Mouse (Mus musculus) embryonic facial prominence, embryonic 13.5 days (tissue): Measurements from ENCODE around the gene Snapc4. TPM values are rescaled to one million over a fixed set of nuclear protein-coding genes. Genes with fewer than 3 reads are reported as not detected.
A peak's percentile ranks its signal among the peaks of the same experiment; 100 is the strongest.

Experiments used
- ATAC-seq: fragments of 200-750 bp; cut with Nextera tagmentation; 2 replicates; pipeline ENCODE4 v1.8.0; 2017; ENCODE audit warnings: low read depth; ENCODE audit not compliant: insufficient number of reproducible peaks, insufficient read depth, low FRiP score, low TSS enrichment
- H3K27ac ChIP-seq: fragments of 300-500 bp; sonication (generic); 2 replicates; pipeline ENCODE4 v1.5.1; 2015; ENCODE audit warnings: moderate library complexity, mild to moderate bottlenecking, inconsistent platforms
- H3K27me3 ChIP-seq: fragments of 300-500 bp; sonication (generic); 2 replicates; pipeline ENCODE4 v1.6.1; 2015; ENCODE audit warnings: mild to moderate bottlenecking, inconsistent platforms
- H3K36me3 ChIP-seq: fragments of 300-500 bp; sonication (generic); 2 replicates; pipeline ENCODE4 v1.6.1; 2015; ENCODE audit warnings: mild to moderate bottlenecking, inconsistent platforms
- H3K4me1 ChIP-seq: fragments of 300-500 bp; sonication (generic); 2 replicates; pipeline ENCODE4 v1.6.1; 2015; ENCODE audit warnings: inconsistent platforms
- H3K4me2 ChIP-seq: fragments of 300-500 bp; sonication (generic); 2 replicates; pipeline ENCODE4 v1.6.1; 2015; ENCODE audit warnings: moderate library complexity, mild to moderate bottlenecking, inconsistent platforms
- H3K4me3 ChIP-seq: fragments of 300-500 bp; sonication (generic); 2 replicates; pipeline ENCODE4 v1.5.1; 2015; ENCODE audit warnings: mild to moderate bottlenecking, inconsistent platforms
- H3K9ac ChIP-seq: fragments of 300-500 bp; sonication (generic); 2 replicates; pipeline ENCODE4 v1.6.1; 2015; ENCODE audit warnings: mild to moderate bottlenecking, inconsistent platforms
- H3K9me3 ChIP-seq: fragments of 300-500 bp; sonication (generic); 2 replicates; pipeline ENCODE4 v1.6.1; 2016; ENCODE audit warnings: inconsistent platforms
- WGBS: fragments of 180-500 bp; shearing (Covaris S2); methylation state at CpG from one replicate; pipeline ENCODE4 v1.1.7; 2015; ENCODE audit warnings: mixed read lengths; 5-methylcytosine and 5-hydroxymethylcytosine counted together
- polyA plus RNA-seq: library from polyadenylated mRNA; unstranded; fragments of >200 nt; fragmentation: Nextera tagmentation; extraction: Ambion mirVana; gene quantifications from 2 replicates; pipeline ENCODE4 v1.2.1, GENCODE M21; 2015

Snapc4 gene
- polyA plus RNA-seq, 1 experiment from 2014 or later: 38.9 TPM

DNA sequence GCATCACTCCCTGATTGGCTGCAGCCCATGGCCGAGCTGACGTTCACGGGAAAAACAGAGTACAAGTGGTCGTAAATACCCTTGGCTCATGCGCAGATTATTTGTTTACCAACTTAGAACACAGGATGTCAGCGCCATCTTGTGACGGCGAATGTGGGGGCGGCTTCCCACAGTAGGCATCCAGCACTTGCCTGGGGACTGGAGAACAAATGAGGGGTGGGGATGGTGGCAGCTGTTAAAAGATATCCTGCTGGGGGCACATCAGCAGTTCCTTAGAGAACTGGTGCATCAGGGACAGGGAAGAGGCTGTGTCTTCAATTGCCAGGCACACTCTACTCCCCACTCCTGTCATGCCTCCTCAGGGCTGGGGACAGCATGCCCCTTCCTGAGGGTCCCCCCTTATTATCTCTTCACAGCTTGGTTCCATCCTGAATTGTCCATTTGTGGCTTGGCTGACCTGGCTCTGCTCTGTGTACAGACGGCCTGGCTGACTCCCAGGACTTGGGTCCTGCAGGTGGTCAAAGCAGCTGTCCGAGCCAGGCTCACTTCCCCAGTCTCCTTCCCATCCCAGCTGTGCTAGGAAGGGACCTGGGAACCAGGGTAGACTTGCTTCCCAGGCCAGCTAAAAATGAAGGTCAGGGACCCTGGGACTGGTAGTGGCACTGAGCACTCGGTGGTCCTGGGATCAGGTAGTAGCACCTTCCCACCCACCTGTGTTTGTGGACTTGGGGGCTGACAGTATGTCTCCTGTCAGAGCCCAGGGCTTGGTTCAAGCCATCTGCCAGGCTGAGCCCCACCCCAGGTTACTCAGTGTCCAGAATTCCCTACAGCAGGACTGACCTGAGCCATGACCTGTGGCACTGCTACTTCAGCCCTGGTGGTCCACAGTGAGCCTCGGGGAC, 41.9 kb downstream of the Snapc4 start:
- no peaks in the 10 kb centered on the region for H3K27me3 ChIP-seq
- H3K4me2 ChIP-seq: no peak overlapping the region
- no peaks in the 10 kb centered on the region for H3K9me3 ChIP-seq
- WGBS: 88% methylated on average over 9 of the region's 13 CpGs
- H3K4me3 ChIP-seq: no peak overlapping the region
- H3K9ac ChIP-seq: no peak overlapping the region
- H3K36me3 ChIP-seq: peaks cover 52% of the 10 kb centered on the region
- no peak for ATAC-seq
- H3K4me1 ChIP-seq: no peaks in the 10 kb centered on the region
- no peak overlapping the region for H3K27ac ChIP-seq

DNA sequence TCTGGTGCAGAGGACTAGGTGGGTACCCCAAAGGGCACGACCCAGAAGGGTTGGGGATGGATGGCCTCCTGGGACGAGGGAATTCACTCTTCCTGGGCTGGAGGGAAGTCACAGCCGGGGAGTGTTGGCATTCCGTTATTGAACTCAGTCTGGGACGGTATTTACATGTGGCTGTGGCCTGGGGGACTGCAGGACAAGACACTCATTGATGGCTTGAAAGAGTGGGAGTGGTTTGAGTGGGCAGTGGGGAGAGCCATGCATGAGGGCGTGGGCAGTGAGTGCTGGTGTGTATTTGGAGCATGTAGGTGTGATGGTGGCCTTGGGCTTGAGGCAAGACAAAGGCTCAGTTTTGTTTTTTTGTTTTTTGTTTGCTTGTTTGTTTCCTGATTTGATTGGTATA, 49.8 kb downstream of the Snapc4 start:
- WGBS: 37% methylated on average over 6 of the region's 6 CpGs
- H3K4me2 ChIP-seq: no peak overlapping the region
- H3K9me3 ChIP-seq: no peaks in the 10 kb centered on the region
- H3K36me3 ChIP-seq: peaks cover 64% of the 10 kb centered on the region
- ATAC-seq: no peak
- no peaks in the 10 kb centered on the region for H3K27me3 ChIP-seq
- H3K27ac ChIP-seq: no peak overlapping the region; the same call in 1 of the 2 replicates
- peak overlapping the region; percentile 21; the same call in 1 of the 2 replicates for H3K9ac ChIP-seq
- no peak overlapping the region for H3K4me3 ChIP-seq
- no peaks in the 10 kb centered on the region for H3K4me1 ChIP-seq

DNA sequence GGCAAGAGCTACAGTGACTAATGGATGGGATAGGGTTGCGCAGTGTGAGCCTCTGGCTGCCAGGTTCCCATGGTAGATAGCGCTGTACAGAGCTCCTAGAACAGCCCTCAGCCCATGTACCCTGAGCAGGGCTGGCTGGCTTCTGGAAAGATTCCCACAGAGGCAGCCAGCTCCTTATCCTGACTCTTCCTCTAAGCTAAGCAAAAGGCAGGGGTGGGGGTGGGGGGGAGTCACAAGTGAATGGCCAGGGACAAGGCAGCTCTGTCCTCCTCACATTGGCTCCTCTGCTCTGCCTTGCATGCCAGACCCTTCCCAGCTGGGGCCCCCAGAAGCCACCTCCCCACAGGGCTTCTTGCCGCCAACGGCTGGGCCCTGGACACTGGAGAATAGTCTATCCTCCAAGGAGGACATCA, 50.4 kb downstream of the Snapc4 start:
- 72% methylated on average over 4 of the region's 4 CpGs for WGBS
- H3K9me3 ChIP-seq: no peaks in the 10 kb centered on the region
- peak overlapping the region; percentile 21; the same call in 1 of the 2 replicates for H3K9ac ChIP-seq
- no peak overlapping the region for H3K4me3 ChIP-seq
- ATAC-seq: no peak
- peaks cover 70% of the 10 kb centered on the region for H3K36me3 ChIP-seq
- H3K4me1 ChIP-seq: no peaks in the 10 kb centered on the region
- H3K27me3 ChIP-seq: no peaks in the 10 kb centered on the region
- 0 out of 2 replicates have a peak overlapping the region, but pooled peaks have one; percentile 4 for H3K27ac ChIP-seq
- no peak overlapping the region for H3K4me2 ChIP-seq

DNA sequence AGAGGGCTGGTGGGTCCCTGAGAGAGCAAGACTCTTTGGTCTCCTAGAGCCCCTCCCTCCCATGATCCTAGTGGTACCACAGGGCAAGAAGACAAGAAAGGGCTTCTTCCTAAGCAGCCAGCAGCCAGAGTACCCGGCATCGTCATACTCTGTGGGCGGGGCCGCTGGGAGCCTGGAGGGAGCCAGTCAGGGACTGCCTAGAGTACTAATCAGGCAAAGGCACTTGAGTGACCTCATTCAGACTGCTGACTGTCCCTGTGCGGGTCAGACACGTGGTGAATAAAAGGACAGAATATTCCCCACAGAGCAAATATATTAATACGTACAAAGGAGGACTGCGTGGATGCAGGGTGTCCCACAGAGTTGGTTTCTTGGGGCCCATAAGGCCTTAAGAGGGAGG, 51.1 kb downstream of the Snapc4 start:
- 48% methylated on average over 8 of the region's 8 CpGs for WGBS
- Histone ChIP-seq H3K4me3 (no peak overlapping the region), H3K27ac (0 out of 2 replicates have a peak overlapping the region, but pooled peaks have one; percentile 4), H3K9ac (no peak overlapping the region), H3K36me3 (peaks cover 77% of the 10 kb centered on the region), H3K27me3 (no peaks in the 10 kb centered on the region), H3K4me2 (no peak overlapping the region), H3K9me3 (no peaks in the 10 kb centered on the region), H3K4me1 (no peaks in the 10 kb centered on the region)
- no peak for ATAC-seq

DNA sequence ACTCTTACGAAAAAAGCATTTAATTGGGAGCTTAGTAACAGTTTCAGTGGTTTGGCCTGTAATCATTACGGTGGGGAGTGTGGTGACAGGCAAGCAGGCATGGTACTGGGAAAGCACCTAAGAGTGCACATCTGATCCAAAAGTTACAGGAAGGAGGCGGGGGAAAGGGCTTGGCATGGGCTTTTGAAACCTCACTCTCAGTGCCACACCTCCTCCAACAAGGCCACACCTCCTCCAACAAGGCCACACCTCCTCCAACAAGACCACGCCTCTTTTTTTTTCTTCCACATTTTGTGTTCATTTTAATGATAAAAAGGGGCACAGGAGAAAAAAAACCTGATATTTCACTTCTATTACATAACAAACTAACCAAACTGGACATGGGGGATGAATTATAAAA, 52.6 kb downstream of the Snapc4 start:
- Histone ChIP-seq H3K27ac (no peak overlapping the region), H3K9me3 (no peaks in the 10 kb centered on the region), H3K4me3 (no peak overlapping the region), H3K4me2 (no peak overlapping the region), H3K36me3 (peaks cover 90% of the 10 kb centered on the region), H3K9ac (no peak overlapping the region), H3K27me3 (no peaks in the 10 kb centered on the region), H3K4me1 (no peaks in the 10 kb centered on the region)
- ATAC-seq: no peak
- WGBS: 91% methylated on average over 4 of the region's 4 CpGs

DNA sequence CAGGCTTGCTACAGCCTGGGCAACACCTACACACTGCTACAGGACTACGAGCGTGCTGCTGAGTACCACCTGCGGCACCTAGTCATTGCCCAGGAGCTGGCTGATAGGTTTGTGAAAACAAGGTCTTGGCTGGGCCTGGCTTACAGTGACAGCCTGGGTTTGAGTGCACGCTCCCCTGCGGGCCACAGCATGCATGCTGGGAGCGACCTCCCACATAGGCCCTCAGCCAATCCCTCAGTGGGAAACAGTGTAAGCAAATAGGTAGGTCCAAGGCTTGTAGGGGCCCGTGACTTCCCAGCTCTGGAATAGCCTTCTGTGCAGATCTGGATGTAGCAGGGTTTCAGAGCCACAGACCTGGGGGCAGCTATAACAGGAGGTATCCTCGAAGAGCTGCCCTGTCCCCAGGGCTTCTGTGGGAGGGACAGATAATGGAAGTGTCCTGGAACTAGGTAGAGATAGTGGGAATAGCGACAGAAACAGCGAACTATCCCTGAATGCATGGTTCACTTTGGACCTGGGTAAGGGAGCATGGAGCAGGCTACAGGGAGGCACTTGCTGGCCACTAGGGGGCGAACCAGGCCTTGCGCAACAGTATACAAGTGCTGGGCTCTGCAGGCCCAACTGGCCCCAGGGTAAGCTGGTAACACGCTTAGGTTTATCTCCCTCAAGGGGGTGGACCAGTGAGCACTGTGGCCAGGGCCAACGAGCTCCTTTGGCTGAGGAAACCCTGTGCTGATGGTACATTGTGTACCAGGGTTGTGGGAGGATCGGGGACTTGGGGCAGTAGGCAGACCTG, 54.9 kb downstream of the Snapc4 start:
- no peak overlapping the region for H3K4me2 ChIP-seq
- H3K27ac ChIP-seq: no peak overlapping the region
- no peaks in the 10 kb centered on the region for H3K4me1 ChIP-seq
- H3K27me3 ChIP-seq: no peaks in the 10 kb centered on the region
- ATAC-seq: peak; percentile 57; the same call in 1 of the 2 replicates
- H3K9me3 ChIP-seq: no peaks in the 10 kb centered on the region
- peaks cover 82% of the 10 kb centered on the region for H3K36me3 ChIP-seq
- H3K9ac ChIP-seq: 0 out of 2 replicates have a peak overlapping the region, but pooled peaks have one; percentile 32
- WGBS: 63% methylated on average over 15 of the region's 15 CpGs
- H3K4me3 ChIP-seq: no peak overlapping the region

DNA sequence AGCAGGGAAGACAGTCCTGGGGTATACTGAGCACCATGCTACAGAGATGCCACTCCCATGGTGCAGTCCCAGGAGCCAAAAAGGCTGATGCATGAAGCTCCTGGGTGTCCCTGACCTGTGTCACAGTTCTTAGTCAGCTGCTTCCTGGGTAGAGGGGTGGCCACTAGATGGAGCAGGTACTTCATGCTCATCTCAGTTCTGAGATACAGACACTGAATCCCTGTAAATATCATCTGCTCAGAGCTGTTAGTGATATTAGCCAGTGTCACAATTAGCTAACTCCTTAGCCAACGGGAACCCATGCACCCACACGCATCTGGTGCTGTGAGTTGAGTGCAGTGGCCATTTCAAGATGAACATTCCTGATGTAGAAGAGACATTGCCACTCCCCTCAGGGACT, 55.5 kb downstream of the Snapc4 start:
- no peak for ATAC-seq
- no peak overlapping the region for H3K9ac ChIP-seq
- H3K4me2 ChIP-seq: no peak overlapping the region
- H3K4me3 ChIP-seq: no peak overlapping the region
- 81% methylated on average over 2 of the region's 2 CpGs for WGBS
- 0 out of 2 replicates have a peak, but pooled peaks cover under 1% of the 10 kb centered on the region for H3K4me1 ChIP-seq
- H3K27me3 ChIP-seq: no peaks in the 10 kb centered on the region
- peaks cover 76% of the 10 kb centered on the region for H3K36me3 ChIP-seq
- H3K9me3 ChIP-seq: no peaks in the 10 kb centered on the region
- no peak overlapping the region for H3K27ac ChIP-seq

DNA sequence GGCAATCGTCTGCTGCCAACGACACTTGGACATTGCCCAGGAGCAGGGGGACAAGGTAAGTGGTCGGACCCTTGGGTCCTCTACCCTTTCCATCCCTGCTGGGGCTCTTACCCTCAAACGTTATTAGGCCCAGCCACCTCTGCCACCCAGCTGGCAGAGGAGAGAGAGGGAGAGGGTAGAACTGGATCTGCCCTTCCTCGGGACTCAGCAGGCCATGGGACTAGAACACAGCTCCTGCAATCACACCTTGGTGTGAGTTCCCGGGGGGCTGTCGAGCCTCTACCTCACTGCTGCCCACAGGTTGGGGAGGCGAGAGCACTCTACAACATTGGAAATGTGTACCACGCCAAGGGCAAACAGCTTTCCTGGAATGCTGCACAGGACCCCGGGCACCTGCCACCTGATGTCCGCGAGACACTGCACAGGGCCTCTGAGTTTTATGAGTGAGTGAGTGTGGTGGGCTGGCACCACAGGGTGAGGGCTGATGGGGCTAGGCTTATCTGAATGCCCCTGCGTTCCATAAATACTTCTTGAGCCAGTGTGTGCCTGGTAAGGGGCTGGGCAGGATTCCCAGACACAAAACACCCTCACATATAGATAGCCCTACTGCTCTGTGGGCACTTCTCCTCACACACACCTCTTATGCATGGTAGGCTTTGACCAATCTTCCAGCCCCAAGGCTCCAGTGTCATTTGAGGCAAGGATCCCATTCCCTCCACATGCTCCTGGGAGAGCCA, 56.7 kb downstream of the Snapc4 start:
- H3K27ac ChIP-seq: no peak overlapping the region
- H3K27me3 ChIP-seq: no peaks in the 10 kb centered on the region
- no peaks in the 10 kb centered on the region for H3K9me3 ChIP-seq
- no peak overlapping the region for H3K4me2 ChIP-seq
- ATAC-seq: no peak
- 88% methylated on average over 13 of the region's 13 CpGs for WGBS
- no peak overlapping the region for H3K4me3 ChIP-seq
- H3K36me3 ChIP-seq: peaks cover 71% of the 10 kb centered on the region
- no peak overlapping the region for H3K9ac ChIP-seq
- peaks cover 12% of the 10 kb centered on the region for H3K4me1 ChIP-seq

DNA sequence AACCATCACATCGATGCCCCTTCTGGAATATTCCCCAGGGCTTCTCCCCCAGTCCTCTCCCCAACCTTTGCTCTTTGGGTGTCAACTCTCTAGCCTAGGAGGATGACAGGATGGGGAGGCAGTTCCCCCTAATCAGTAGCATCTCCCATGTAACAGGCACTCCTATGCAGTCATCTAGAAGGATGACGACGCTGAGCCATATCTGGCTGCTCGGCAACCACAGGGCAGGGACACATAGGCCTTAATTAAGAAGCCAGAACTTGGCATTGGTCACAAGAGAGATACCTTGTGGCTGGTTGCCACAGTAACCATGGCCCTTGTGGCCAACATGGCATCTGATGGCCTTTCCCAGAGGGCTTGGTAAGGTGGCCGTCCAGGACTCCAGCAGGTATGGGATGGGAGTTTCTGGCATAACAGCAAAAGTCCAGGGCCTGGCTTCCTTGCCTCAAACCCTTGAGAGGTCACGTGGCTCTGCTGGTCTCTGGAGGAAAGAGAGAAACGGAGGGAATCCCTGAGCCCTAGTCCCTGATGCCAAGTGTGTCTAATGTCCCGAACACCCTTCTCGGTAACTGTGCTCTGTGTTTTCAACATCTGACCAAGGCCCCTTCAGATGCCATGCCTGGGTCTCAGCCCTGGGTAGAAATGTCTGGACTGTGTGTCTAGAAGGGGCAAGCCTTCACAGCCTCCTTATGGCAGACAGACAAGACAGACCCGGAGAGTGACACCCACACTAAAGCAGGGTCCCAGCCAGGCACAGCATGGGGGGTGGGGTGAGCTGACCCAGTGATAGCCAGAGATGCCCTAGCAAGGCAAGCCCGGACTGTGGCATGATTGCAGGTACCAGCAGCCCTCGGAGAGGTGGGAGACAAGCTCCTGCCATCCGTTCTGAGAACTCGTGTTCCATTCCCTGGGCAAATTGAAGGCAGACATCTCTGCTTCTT, 59.9 kb downstream of the Snapc4 start:
- Histone ChIP-seq H3K36me3 (peaks cover 51% of the 10 kb centered on the region), H3K4me3 (no peak overlapping the region), H3K9ac (no peak overlapping the region), H3K9me3 (no peaks in the 10 kb centered on the region), H3K27me3 (no peaks in the 10 kb centered on the region), H3K4me1 (peaks cover 38% of the 10 kb centered on the region), H3K4me2 (no peak overlapping the region), H3K27ac (no peak overlapping the region)
- ATAC-seq: no peak
- WGBS: 84% methylated on average over 14 of the region's 14 CpGs

DNA sequence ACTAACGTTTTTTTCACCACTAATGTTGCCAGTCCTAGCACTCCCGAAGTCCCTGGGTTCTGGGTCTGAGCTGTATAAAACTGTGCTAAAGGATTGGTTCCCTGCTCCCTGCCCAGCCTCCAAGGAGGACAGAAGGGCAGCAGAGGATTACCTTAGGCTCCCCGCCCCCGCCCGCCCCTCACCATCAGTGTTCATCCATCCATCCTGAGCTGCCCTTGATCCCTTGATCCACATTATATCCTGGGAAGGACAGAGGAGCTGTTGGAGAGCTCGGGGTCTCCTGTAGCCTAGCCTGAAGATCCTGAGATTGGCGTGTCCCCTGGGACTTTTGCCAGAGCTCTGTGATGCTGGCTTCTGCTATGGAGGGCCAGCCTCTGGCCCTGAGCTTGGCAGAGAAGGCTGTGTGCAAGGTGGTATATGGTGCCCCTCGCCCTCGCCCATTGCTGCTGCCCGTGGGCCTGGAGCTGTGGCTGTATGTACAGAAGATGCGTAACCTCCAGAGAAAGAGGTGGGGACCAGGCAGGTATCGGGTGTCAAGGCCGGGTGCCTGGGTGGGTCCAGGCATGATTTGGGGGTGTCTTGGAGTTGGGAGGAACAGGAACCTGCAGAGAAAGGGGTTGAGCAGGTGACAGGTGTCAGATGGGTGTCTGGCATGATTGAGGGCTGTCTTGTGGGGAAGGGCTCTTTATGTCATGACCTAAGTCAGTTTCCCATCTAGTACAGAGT, 60.8 kb downstream of the Snapc4 start:
- H3K36me3 ChIP-seq: peaks cover 43% of the 10 kb centered on the region
- no peaks in the 10 kb centered on the region for H3K9me3 ChIP-seq
- no peak for ATAC-seq
- 86% methylated on average over 13 of the region's 13 CpGs for WGBS
- H3K4me1 ChIP-seq: peaks cover 43% of the 10 kb centered on the region
- H3K4me3 ChIP-seq: no peak overlapping the region
- no peaks in the 10 kb centered on the region for H3K27me3 ChIP-seq
- H3K27ac ChIP-seq: no peak overlapping the region
- no peak overlapping the region for H3K4me2 ChIP-seq
- H3K9ac ChIP-seq: peak overlapping the region; percentile 44; the same call in 1 of the 2 replicates
